Mouse (Mus musculus) gastrocnemius, adult 2 months (tissue): ENCODE data around the gene Gm21969. TPM values are rescaled to one million over a fixed set of nuclear protein-coding genes. Genes with fewer than 3 reads are reported as not detected.
A peak's percentile ranks its signal among the peaks of the same experiment; 100 is the strongest.

ENCODE experiments used
- DNase-seq: peaks from one replicate; pipeline ENCODE4 v3.0.0; 2022
- H3K27ac ChIP-seq: fragments of 200-600 bp; 2 replicates; pipeline ENCODE4 v1.8.1; 2022; ENCODE audit warnings: mild to moderate bottlenecking
- H3K4me3 ChIP-seq: fragments of 200-600 bp; 2 replicates; pipeline ENCODE4 v1.8.1; 2022; ENCODE audit warnings: mild to moderate bottlenecking, moderate library complexity
- CTCF ChIP-seq: fragments of 200-600 bp; IDR thresholded peaks from 2 replicates; pipeline ENCODE4 v1.8.1; 2022; ENCODE audit warnings: antibody characterized with exemption, mild to moderate bottlenecking, moderate library complexity
- intact Hi-C: fragments of 180-260 bp; cut with DNase I; formaldehyde crosslinking; loops from one replicate; pipeline ENCODE4 v1.15.1; 2025
- total RNA-seq, 2 experiments: library from RNA; stranded (reverse); gene quantifications; 2 replicates each; pipeline ENCODE4 v1.2.3; 2021

The Gm21969 gene
- total RNA-seq, 2 experiments from 2014 or later: not detected

- no peak for DNase-seq
- peak overlapping the region; percentile 44 for H3K4me3 ChIP-seq
- no peak for TF ChIP-seq CTCF
- intact Hi-C loops: no loop called here
- H3K27ac ChIP-seq: peak overlapping the region; percentile 81
Measured at GRCm38 (mm10) chr4:139578389-139578788, 24.6 kb upstream of the Gm21969 start.

GRCm38 (mm10) chr4:139579003-139579402 lies 24.0 kb upstream of the Gm21969 start:
- H3K27ac ChIP-seq: peak overlapping the region; percentile 81
- TF ChIP-seq CTCF: no peak
- intact Hi-C loops: no loop called here
- peak overlapping the region; percentile 44 for H3K4me3 ChIP-seq
- DNase-seq: no peak

GRCm38 (mm10) chr4:139579466-139579865 lies 23.5 kb upstream of the Gm21969 start:
- peak overlapping the region; percentile 81 for H3K27ac ChIP-seq
- TF ChIP-seq CTCF: no peak
- no peak for DNase-seq
- intact Hi-C loops: no loop called here
- H3K4me3 ChIP-seq: peak overlapping the region; percentile 44

- peak; percentile 69 for DNase-seq
- TF ChIP-seq CTCF: no peak
- peak overlapping the region; percentile 81 for H3K27ac ChIP-seq
- H3K4me3 ChIP-seq: peak overlapping the region; percentile 60
- intact Hi-C loops: no loop called here
Measured at GRCm38 (mm10) chr4:139580663-139581336, 22.2 kb upstream of the Gm21969 start.

GRCm38 (mm10) chr4:139581427-139582051 lies 21.4 kb upstream of the Gm21969 start:
- DNase-seq: no peak
- TF ChIP-seq CTCF: no peak
- intact Hi-C loops: no loop called here
- H3K4me3 ChIP-seq: peak overlapping the region; percentile 60
- H3K27ac ChIP-seq: peak overlapping the region; percentile 81

- H3K27ac ChIP-seq: peak overlapping the region; percentile 81
- TF ChIP-seq CTCF: no peak
- intact Hi-C loops: no loop called here
- DNase-seq: no peak
- H3K4me3 ChIP-seq: no peak overlapping the region
Measured at GRCm38 (mm10) chr4:139582346-139582745, 20.6 kb upstream of the Gm21969 start.

GRCm38 (mm10) chr4:139582903-139583302 lies 20.1 kb upstream of the Gm21969 start:
- H3K4me3 ChIP-seq: no peak overlapping the region
- H3K27ac ChIP-seq: peak overlapping the region; percentile 81
- no peak for TF ChIP-seq CTCF
- no peak for DNase-seq
- intact Hi-C loops: no loop called here

- DNase-seq: no peak
- no peak for TF ChIP-seq CTCF
- intact Hi-C loops: no loop called here
- H3K4me3 ChIP-seq: no peak overlapping the region
- peak overlapping the region; percentile 81 for H3K27ac ChIP-seq
Measured at GRCm38 (mm10) chr4:139583629-139584245, 19.2 kb upstream of the Gm21969 start.

- no peak for DNase-seq
- no peak overlapping the region for H3K4me3 ChIP-seq
- intact Hi-C loops: no loop called here
- no peak for TF ChIP-seq CTCF
- H3K27ac ChIP-seq: peak overlapping the region; percentile 51
Measured at GRCm38 (mm10) chr4:139584704-139585103, 18.3 kb upstream of the Gm21969 start.

- intact Hi-C loops: no loop called here
- Histone ChIP-seq H3K4me3 (no peak overlapping the region), H3K27ac (no peak overlapping the region; the same call in 1 of the 2 replicates)
- DNase-seq: peak; percentile 22
- TF ChIP-seq CTCF: no peak
Measured at GRCm38 (mm10) chr4:139585713-139586112, 17.3 kb upstream of the Gm21969 start.

GRCm38 (mm10) chr4:139587370-139587769 lies 15.6 kb upstream of the Gm21969 start:
- H3K27ac ChIP-seq: peak overlapping the region; percentile 77
- peak; percentile 38 for DNase-seq

GRCm38 (mm10) chr4:139587773-139588172 lies 15.2 kb upstream of the Gm21969 start:
- peak overlapping the region; percentile 2; the same call in 1 of the 2 replicates for H3K4me3 ChIP-seq
- no peak for TF ChIP-seq CTCF
- DNase-seq: peak; percentile 53
- peak overlapping the region; percentile 77 for H3K27ac ChIP-seq
- intact Hi-C loops: no loop called here

More at GRCm38 (mm10) chr4:139587370-139587769, 15.6 kb upstream of the Gm21969 start:
- H3K4me3 ChIP-seq: peak overlapping the region; percentile 5
- no peak for TF ChIP-seq CTCF
- intact Hi-C loops: no loop called here

- DNase-seq: no peak
- peak overlapping the region; percentile 31 for H3K27ac ChIP-seq
- no peak for TF ChIP-seq CTCF
- intact Hi-C loops: no loop called here
- no peak overlapping the region for H3K4me3 ChIP-seq
Measured at GRCm38 (mm10) chr4:139589351-139590027, 13.5 kb upstream of the Gm21969 start.
